Mouse (Mus musculus): ENCODE data around the gene Engase.

Engase gene

DNA sequence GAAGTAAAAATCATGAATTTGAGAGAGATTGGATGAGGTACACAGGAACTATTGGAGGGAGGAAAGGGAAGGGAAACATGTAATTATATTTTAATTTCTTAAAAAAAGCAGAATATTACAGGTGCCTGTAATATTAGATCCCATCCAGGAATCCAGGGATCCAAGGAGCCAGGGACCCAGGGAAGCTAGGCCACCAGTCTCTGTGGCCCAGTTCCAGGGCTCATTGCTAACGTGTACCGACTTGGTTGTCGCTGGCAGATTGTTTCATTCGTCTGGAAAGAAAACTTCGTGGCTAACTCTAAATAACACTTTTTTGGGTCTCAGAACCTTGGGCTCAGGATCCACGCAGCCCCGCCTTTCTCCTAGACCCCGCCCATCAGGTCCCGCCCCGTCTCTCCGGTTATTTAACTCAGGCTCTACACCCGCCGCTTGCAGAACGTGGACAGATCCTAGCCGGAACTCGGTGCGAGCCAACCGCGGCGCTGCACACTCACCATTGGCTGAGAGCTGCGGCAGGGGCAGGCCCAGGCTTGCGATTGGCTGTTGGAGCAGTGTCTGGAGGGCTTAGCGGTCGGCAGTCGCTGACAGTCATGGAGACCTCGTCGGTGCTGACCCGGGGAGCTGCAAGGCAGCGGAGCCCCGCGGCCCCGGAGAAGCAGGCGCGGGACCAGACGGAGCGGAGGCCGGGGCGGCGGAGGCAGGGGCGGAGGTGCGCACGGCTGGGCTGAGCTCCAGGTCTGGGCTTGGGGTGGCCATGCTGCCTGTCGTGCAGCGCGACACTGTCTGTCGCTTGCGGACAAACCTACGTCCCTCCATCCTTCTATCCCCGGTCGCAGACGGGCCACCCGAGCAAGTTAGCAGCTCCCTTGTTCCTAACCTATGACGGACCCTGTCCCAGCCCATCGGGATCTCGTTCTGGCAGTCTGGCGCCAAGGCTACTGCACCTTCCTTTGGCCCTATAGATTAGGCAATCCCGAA is at the start of gene Engase:
Gene Engase, plus strand, starts transcription at position 434 of the 978 bp plus-strand sequence.
- peak; percentile 97 for DNase-seq (ENCODE audit: low spot score in 2 of 2)

- DNase-seq (ENCODE audit: low spot score in 2 of 2) = no peak
Measured at GRCm38 (mm10) chr11:118427266-118427779, 49.3 kb upstream of the Engase start.

DNA sequence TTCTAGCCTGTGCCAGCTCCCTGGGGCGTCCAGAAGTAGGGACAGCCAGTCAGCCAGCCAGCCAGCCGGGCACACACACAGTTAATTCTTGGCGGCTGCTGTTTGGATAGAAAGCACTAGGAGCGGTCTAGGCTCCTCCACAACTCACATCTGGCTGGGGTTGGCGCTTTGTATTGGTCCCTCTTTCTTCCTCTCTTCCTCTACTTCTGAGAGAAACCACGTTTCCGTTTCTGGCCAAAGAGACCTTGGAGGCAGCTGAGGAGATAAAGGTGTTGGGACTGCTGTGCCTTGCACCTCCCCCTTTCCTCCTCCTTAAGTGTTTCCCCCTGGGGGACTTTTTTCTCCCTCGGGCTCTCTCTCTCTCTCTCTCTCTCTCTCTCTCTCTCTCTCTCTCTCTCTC is 48.6 kb upstream of the Engase start, which contains the start of gene C1qtnf1:
Gene C1qtnf1, plus strand, starts transcription at position 218 of the 400 bp plus-strand sequence.
- DNase-seq (ENCODE audit: low spot score in 2 of 2) = no peak

DNA sequence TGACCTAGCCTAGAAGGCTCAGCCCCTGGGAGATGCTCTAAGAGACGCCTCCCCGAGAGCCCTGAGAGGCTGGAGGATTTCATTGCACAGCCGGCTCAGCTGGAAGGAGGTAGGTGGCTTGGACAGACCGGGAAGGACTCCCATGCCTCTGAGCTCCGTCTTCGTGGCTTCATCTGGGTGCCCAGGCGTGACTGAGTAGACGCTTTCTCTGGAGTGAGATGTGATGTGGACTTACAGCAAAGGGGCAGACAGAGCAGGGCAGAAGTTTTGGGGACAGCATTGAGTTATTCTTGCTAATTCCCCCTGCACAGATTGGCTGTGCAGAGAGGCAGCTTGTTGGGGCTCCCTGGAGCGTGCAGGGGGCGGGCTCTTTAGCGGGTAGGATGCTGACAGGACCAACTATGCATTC is 48.2 kb upstream of the Engase start:
- DNase-seq (ENCODE audit: low spot score in 2 of 2) = no peak

- DNase-seq (ENCODE audit: low spot score in 2 of 2) = no peak
Measured at GRCm38 (mm10) chr11:118428944-118429709, 47.5 kb upstream of the Engase start.

DNA sequence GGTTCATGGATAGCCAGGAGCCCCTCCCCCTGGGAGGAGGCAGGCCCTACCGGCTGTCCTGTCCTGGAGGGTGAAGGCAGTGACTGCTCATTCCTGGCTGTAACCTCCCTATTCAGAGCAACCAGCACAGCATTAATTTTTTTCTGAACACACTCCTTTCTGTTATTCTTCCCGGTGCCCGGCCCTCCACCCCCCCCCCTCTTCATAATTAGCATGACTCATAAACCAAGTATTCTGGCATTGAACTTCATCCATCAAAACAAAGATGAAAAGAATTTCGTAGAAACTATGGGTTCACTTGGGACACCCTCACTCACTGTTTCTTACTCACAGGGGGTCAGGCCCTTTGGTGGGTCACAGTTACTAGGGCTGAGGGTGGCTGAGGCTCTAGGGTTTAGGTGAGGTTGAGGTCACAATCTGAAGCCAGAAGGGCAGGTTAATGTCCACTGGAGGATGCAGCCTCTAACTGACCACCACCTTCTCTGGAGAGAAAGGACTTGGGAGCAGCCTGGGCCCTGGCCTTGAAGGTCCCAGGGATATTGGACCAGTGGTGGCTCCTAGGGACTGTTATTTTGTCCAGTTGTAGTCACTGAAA is 46.2 kb upstream of the Engase start:
- no peak for DNase-seq (ENCODE audit: low spot score in 2 of 2)

DNA sequence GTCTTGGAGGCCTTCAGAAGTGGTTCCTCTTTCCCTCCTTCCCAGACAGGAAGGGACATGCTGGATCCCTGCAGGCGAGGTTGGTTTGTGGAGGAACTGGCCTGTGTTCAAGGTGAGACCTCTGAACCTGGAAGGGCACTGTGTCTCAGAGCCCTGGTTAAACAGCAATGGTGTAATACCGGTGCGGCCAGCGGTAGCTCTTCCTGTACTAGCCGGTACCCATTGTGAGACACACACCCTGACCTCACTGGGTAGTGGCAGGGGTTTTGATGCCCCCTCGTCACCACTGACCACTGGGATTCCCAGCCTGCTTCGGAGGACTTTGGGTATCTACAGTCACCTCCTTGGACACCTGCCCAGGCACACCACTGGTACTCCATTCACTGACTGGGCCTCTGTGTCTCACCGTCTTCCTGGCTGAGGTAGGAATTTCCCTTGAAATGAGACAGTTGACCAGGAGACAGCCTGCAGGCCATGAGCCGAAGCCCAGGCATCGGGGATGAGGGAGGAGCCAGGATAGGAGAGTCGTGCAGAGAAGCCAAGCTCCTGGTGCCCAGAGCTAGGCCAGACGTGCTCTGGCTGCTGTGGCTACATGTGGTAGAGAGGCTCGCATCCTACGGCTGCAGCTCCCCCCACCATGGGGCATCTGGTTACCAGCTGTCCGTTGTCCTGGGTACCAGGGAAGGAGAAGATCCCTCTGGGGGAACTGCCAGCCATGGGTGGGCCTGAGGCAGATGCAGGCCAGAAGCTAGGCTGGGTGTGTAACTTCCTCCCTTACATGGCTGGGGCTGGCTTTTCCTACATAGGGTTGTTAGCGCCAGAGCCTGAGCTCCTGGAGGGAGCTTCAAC is 45.3 kb upstream of the Engase start:
- DNase-seq (ENCODE audit: low spot score in 2 of 2) = no peak

DNA sequence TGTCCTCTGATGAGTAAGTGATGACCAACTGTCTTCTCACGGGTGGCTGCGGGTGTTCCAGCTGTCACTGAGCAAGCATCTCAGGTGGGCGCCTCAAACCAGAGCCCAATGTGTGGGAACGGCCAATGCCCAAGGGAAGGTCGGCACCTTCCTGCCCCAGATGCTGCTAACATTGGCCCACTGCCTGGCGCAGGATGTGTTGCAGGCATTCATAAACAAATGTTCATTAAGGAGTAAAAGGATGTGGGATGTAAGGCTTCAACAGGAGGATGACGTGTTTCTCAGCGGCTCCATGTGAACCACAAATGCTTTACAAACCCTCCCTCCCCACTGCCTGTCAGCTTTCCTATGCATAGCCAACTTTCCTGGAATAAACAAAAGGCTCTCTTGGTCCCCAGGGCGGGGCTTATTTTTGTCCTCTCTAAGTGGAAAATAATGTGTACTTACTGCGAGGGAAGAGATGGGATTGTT is 43.2 kb upstream of the Engase start:
- DNase-seq (ENCODE audit: low spot score in 2 of 2) = no peak

- DNase-seq (ENCODE audit: low spot score in 2 of 2) = no peak
Measured at GRCm38 (mm10) chr11:118434093-118434492, 42.5 kb upstream of the Engase start.

- no peak for DNase-seq (ENCODE audit: low spot score in 2 of 2)
Measured at GRCm38 (mm10) chr11:118436471-118436935, 40.1 kb upstream of the Engase start.

GRCm38 (mm10) chr11:118438665-118439414 is 37.8 kb upstream of the Engase start:
- no peak for DNase-seq (ENCODE audit: low spot score in 2 of 2)

GRCm38 (mm10) chr11:118442691-118443090 is 33.9 kb upstream of the Engase start:
- no peak for DNase-seq (ENCODE audit: low spot score in 2 of 2)

DNA sequence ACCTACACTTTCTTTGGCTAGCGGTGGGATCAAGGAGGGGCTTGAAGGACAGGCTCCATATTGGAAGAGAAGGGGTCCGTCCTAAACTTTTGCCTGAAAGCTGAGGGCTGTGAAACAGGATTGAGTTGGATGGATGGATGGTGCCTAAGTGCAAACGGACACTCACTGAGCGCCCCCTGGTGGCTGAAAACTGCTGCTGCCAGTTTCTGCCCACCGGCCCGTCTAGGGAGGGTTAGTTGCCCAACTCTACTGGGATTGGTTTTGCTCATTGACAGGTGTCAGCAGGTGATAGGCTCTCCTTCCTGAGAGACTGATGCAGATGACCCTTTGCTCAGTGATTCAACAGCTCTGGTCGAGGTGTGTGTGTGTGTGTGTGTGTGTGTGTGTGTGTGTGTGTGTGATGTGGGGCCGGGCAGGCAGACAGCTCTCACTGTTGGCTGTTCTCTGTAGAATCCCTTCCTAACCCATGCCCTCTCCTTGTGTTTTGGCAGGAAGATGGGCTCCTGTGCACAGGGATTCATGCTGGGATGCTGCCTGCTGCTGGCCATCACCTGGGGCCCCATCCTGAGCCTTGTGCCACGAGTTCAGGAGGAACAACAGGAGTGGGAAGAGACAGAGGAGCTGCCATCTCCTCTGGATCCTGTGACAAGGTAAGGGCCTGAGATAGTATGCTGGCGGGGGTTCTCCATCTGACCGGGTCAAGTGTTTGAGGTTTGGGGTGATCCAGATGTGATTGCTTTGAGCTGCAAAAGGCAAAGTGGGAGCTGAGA is 33.2 kb upstream of the Engase start:
- DNase-seq (ENCODE audit: low spot score in 2 of 2) = peak in 1 of 2 experiments; percentile 26

DNA sequence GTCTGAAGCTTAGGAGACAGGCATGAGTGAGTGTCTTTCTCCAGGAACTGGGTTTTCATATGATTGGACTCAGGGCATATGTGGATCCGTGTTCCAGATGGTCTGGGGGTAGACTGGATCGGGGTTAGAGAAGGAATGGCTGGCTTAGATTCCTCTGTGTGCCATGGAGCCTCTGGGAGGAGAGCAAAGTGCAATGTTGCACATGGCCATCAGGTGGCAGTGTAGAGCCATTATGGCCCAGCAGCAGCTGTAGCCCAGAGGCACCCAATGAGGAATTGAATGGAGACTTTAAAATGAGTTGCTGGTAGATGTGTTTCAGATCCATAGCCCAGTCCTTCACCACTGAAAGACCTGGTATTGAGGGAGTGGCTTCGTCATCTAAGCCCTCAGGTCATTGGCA is 30.8 kb upstream of the Engase start:
- DNase-seq (ENCODE audit: low spot score in 2 of 2) = no peak

- DNase-seq (ENCODE audit: low spot score in 2 of 2) = no peak
Measured at GRCm38 (mm10) chr11:118447346-118447745, 29.3 kb upstream of the Engase start.

DNA sequence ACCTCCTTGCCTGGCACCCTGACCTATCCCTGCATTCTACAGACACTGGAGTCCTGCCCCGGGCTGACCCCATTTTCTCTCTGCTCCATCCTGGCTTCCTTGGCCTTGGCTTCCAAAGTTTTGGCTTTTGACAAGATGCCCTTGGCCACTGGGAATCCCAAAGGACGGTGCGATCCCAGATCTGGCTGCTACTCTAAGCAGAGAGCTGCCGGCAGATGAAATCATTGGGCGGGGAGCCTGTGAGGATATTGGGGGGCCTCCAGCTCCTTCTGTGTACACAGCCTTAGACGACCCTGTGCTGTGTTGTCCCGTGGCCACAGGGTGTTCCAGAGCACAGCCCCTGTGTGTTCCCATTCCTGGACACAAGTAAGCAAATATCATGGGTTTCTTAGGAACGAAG is 28.2 kb upstream of the Engase start:
- DNase-seq (ENCODE audit: low spot score in 2 of 2) = no peak

DNA sequence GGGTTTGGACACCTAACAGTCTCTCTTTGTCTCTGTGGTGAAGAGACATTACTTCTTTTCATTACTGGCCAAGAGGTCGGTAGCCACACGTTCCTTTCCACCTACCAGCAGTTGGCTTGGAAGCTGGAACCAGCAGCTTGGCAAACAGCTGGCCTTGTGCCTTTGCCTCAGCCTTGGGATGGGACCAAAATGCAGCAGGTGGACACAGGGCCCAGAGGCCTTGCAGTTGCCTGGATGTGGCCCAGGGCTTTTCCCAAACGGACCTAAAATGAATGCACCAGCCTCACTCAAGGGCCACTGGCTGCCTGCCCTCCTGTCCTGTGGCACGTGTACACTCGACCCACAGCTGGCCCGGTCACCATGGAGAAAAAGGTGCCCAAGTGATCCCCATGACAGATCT is 25.4 kb upstream of the Engase start:
- no peak for DNase-seq (ENCODE audit: low spot score in 2 of 2)

- no peak for DNase-seq (ENCODE audit: low spot score in 2 of 2)
Measured at GRCm38 (mm10) chr11:118452955-118453354, 23.7 kb upstream of the Engase start.

All from right cerebral cortex, postnatal 36 days (tissue).